Mouse (Mus musculus): ENCODE results near the gene Scml4.

Scml4 gene

GRCm38 (mm10) chr10:42862102-42862740 lies 2.1 kb downstream of the Scml4 start:
- no peak for DNase-seq (ENCODE audit: low spot score)

GRCm38 (mm10) chr10:42862806-42863205 lies 2.6 kb downstream of the Scml4 start:
- no peak for DNase-seq (ENCODE audit: low spot score)

- DNase-seq (ENCODE audit: low spot score) = peak; percentile 51
Measured at GRCm38 (mm10) chr10:42863621-42864391, 3.6 kb downstream of the Scml4 start.

- DNase-seq (ENCODE audit: low spot score) = no peak
Measured at GRCm38 (mm10) chr10:42864696-42865095, 4.5 kb downstream of the Scml4 start.

GRCm38 (mm10) chr10:42868416-42868815 lies 8.2 kb downstream of the Scml4 start:
- no peak for DNase-seq (ENCODE audit: low spot score)

- no peak for DNase-seq (ENCODE audit: low spot score)
Measured at GRCm38 (mm10) chr10:42869467-42869866, 9.3 kb downstream of the Scml4 start.

- DNase-seq (ENCODE audit: low spot score) = no peak
Measured at GRCm38 (mm10) chr10:42872269-42873010, 12.3 kb downstream of the Scml4 start.

GRCm38 (mm10) chr10:42873077-42873595 lies 13.0 kb downstream of the Scml4 start:
- no peak for DNase-seq (ENCODE audit: low spot score)

GRCm38 (mm10) chr10:42876172-42876571 lies 16.0 kb downstream of the Scml4 start:
- DNase-seq (ENCODE audit: low spot score) = no peak

GRCm38 (mm10) chr10:42879269-42879681 lies 19.1 kb downstream of the Scml4 start:
- no peak for DNase-seq (ENCODE audit: low spot score)

GRCm38 (mm10) chr10:42879682-42880081 lies 19.5 kb downstream of the Scml4 start:
- no peak for DNase-seq (ENCODE audit: low spot score)

GRCm38 (mm10) chr10:42887040-42887439 lies 26.9 kb downstream of the Scml4 start:
- DNase-seq (ENCODE audit: low spot score) = no peak

- no peak for DNase-seq (ENCODE audit: low spot score)
Measured at GRCm38 (mm10) chr10:42888241-42888640, 28.1 kb downstream of the Scml4 start.

- no peak for DNase-seq (ENCODE audit: low spot score)
Measured at GRCm38 (mm10) chr10:42890365-42890764, 30.2 kb downstream of the Scml4 start.

- no peak for DNase-seq (ENCODE audit: low spot score)
Measured at GRCm38 (mm10) chr10:42892250-42892649, 32.1 kb downstream of the Scml4 start.

GRCm38 (mm10) chr10:42892987-42893386 lies 32.8 kb downstream of the Scml4 start:
- DNase-seq (ENCODE audit: low spot score) = no peak

- no peak for DNase-seq (ENCODE audit: low spot score)
Measured at GRCm38 (mm10) chr10:42893857-42894256, 33.7 kb downstream of the Scml4 start.

GRCm38 (mm10) chr10:42894263-42894662 lies 34.1 kb downstream of the Scml4 start:
- DNase-seq (ENCODE audit: low spot score) = no peak

- DNase-seq (ENCODE audit: low spot score) = no peak
Measured at GRCm38 (mm10) chr10:42894696-42895095, 34.5 kb downstream of the Scml4 start.

GRCm38 (mm10) chr10:42896621-42897020 lies 36.5 kb downstream of the Scml4 start:
- no peak for DNase-seq (ENCODE audit: low spot score)

GRCm38 (mm10) chr10:42897166-42897565 lies 37.0 kb downstream of the Scml4 start:
- no peak for DNase-seq (ENCODE audit: low spot score)

- DNase-seq (ENCODE audit: low spot score) = no peak
Measured at GRCm38 (mm10) chr10:42897632-42898031, 37.5 kb downstream of the Scml4 start.

GRCm38 (mm10) chr10:42901361-42901760 lies 41.2 kb downstream of the Scml4 start:
- no peak for DNase-seq (ENCODE audit: low spot score)

All from left cerebral cortex, adult 11 months (tissue).